Mouse (Mus musculus): ENCODE results near the gene Cd200. TPM values are rescaled to one million over a fixed set of nuclear protein-coding genes. Genes with fewer than 3 reads are reported as not detected.
"Not testable (repeated sequence)": the region's sequence is repeated elsewhere in the genome, so short reads cannot be mapped to it uniquely, and the experiment has no call there.

Gene Cd200
- total RNA-seq, 2 experiments from 2014 or later = 82.9 to 87.7 TPM

GRCm38 (mm10) chr16:45378147-45378943 is 30.5 kb downstream of the Cd200 start:
- no peak for DNase-seq (ENCODE audit: low spot score in 2 of 2)

GRCm38 (mm10) chr16:45377332-45377731 is 31.5 kb downstream of the Cd200 start:
- DNase-seq (ENCODE audit: low spot score in 2 of 2) = no peak

- no peak for DNase-seq (ENCODE audit: low spot score in 2 of 2)
Measured at GRCm38 (mm10) chr16:45376812-45377211, 32.0 kb downstream of the Cd200 start.

- no peak for DNase-seq (ENCODE audit: low spot score in 2 of 2)
Measured at GRCm38 (mm10) chr16:45376294-45376693, 32.6 kb downstream of the Cd200 start.

- no peak for DNase-seq (ENCODE audit: low spot score in 2 of 2)
Measured at GRCm38 (mm10) chr16:45375506-45376225, 33.2 kb downstream of the Cd200 start.

GRCm38 (mm10) chr16:45374074-45374473 is 34.8 kb downstream of the Cd200 start:
- no peak for DNase-seq (ENCODE audit: low spot score in 2 of 2)

GRCm38 (mm10) chr16:45371076-45371475 is 37.8 kb downstream of the Cd200 start:
- DNase-seq (ENCODE audit: low spot score in 2 of 2) = no peak

- no peak for DNase-seq (ENCODE audit: low spot score in 2 of 2)
Measured at GRCm38 (mm10) chr16:45369285-45369965, 39.4 kb downstream of the Cd200 start.

- no peak for DNase-seq (ENCODE audit: low spot score in 2 of 2)
Measured at GRCm38 (mm10) chr16:45366111-45366510, 42.7 kb downstream of the Cd200 start.

- DNase-seq (ENCODE audit: low spot score in 2 of 2) = no peak
Measured at GRCm38 (mm10) chr16:45365353-45365752, 43.5 kb downstream of the Cd200 start.

GRCm38 (mm10) chr16:45364627-45365026 is 44.2 kb downstream of the Cd200 start:
- DNase-seq (ENCODE audit: low spot score in 2 of 2) = no peak

- DNase-seq (ENCODE audit: low spot score in 2 of 2) = no peak
Measured at GRCm38 (mm10) chr16:45363480-45364045, 45.3 kb downstream of the Cd200 start.

- DNase-seq (ENCODE audit: low spot score in 2 of 2) = no peak
Measured at GRCm38 (mm10) chr16:45361450-45361849, 47.4 kb downstream of the Cd200 start.

- not testable (repeated sequence) for DNase-seq (ENCODE audit: low spot score in 2 of 2)
Measured at GRCm38 (mm10) chr16:45358441-45358840, 50.4 kb downstream of the Cd200 start.

- no peak for DNase-seq (ENCODE audit: low spot score in 2 of 2)
Measured at GRCm38 (mm10) chr16:45357134-45357533, 51.7 kb downstream of the Cd200 start.

- no peak for DNase-seq (ENCODE audit: low spot score in 2 of 2)
Measured at GRCm38 (mm10) chr16:45352875-45353274, 56.0 kb downstream of the Cd200 start.

- no peak for DNase-seq (ENCODE audit: low spot score in 2 of 2)
Measured at GRCm38 (mm10) chr16:45350767-45351166, 58.1 kb downstream of the Cd200 start.

- no peak for DNase-seq (ENCODE audit: low spot score in 2 of 2)
Measured at GRCm38 (mm10) chr16:45349523-45350298, 59.1 kb downstream of the Cd200 start.

- DNase-seq (ENCODE audit: low spot score in 2 of 2) = not testable (repeated sequence)
Measured at GRCm38 (mm10) chr16:45348238-45348637, 60.6 kb downstream of the Cd200 start.

- no peak for DNase-seq (ENCODE audit: low spot score in 2 of 2)
Measured at GRCm38 (mm10) chr16:45346930-45347387, 61.9 kb downstream of the Cd200 start.

GRCm38 (mm10) chr16:45346367-45346766 is 62.5 kb downstream of the Cd200 start:
- no peak for DNase-seq (ENCODE audit: low spot score in 2 of 2)

Measured in adrenal gland, postnatal 4 days (tissue).